Mouse (Mus musculus) ZHBTc4 (cell line): Measurements from ENCODE around the gene Olfr1034.
"Not testable (repeated sequence)": the region's sequence is repeated elsewhere in the genome, so short reads cannot be mapped to it uniquely, and the experiment has no call there.

Experiments used
- DNase-seq: peaks from one replicate; pipeline ENCODE4 v3.0.0-alpha.2; 2011; ENCODE audit warnings: low read depth, low spot score

Olfr1034 gene

GRCm38 (mm10) chr2:86045561-86045960 lies at the start of gene Olfr1034:
Olfr1034 (plus strand) TSS chr2:86045861.
- no peak for DNase-seq

GRCm38 (mm10) chr2:86005240-86005639 lies 40.4 kb upstream of the Olfr1034 start, which contains the start of gene Olfr1032:
Olfr1032 (plus strand) TSS chr2:86005540.
- no peak for DNase-seq

DNA sequence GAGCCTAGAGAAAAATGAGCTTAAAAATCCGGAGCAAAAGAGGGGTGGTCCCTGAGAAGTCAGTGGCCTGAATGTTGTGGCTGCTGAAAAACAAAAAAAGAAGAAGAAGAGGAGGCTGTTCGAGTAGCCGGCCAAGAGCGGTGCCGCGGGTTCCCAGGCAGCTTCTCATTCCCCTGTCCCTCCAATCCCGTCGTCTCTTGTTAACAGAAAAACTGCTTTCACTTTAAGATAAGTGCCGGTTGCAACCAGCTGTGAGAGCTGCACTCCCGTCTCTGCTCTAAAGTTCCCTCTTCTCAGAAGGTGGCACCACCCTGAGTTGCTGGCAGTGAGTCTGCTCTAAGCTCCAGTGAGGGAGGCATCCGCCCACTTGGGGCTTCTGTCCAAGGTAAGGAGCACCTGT lies 25.3 kb upstream of the Olfr1034 start, which contains the start of gene Olfr1033:
Gene Olfr1033, plus strand, starts transcription at position 228 of the 400 bp plus-strand sequence.
- peak; percentile 24 for DNase-seq

DNA sequence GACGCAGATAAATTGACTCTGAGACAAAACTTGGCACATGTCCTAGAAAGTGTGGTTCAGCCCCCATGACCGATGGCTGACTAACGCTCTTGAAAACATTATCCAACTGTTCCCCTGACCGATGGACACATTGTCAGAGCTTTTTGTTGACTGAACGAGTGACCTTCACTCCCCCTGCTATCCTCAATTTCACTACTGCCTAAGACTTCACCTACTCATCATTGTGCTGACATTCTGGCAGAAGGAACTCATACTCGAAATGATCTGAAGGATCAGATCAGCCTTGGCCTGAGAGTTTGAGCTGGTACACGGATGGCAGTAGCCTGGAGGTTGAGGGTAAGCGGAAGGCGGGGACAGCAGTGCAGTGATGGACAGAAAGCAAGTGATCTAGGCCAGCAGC lies 24.1 kb upstream of the Olfr1034 start:
- DNase-seq: not testable (repeated sequence)

GRCm38 (mm10) chr2:86050777-86051176 lies 5.1 kb downstream of the Olfr1034 start:
- peak; percentile 87 for DNase-seq

GRCm38 (mm10) chr2:86063766-86064165 lies 18.1 kb downstream of the Olfr1034 start:
- not testable (repeated sequence) for DNase-seq

GRCm38 (mm10) chr2:86070189-86070588 lies 24.5 kb downstream of the Olfr1034 start:
- DNase-seq: no peak

DNA sequence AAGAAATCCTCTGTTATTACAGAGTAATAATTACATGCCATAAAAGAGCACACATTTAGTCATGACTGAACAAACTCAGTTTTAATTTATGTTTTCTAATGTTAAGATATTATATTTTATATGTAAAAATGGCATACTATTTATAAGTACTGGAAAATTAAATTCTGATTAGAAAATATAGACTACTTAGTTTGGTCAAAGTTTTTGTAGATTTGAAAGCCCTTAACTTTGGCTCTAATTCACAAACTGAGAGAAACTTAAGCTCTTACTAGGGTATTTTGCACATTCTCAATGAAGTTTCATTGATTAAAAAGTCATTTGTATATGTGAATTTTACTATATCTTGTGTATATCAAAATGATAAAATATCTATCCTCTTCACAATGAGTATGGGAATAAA lies 28.0 kb downstream of the Olfr1034 start, which contains the start of gene Olfr1036:
Gene Olfr1036, plus strand, starts transcription at position 301 of the 400 bp plus-strand sequence.
- DNase-seq: not testable (repeated sequence)

- DNase-seq: not testable (repeated sequence)
Observed at GRCm38 (mm10) chr2:86080478-86080877, 34.8 kb downstream of the Olfr1034 start.

GRCm38 (mm10) chr2:86087285-86087684 lies 41.6 kb downstream of the Olfr1034 start, which contains the start of gene Olfr1037:
Olfr1037 (minus strand) TSS chr2:86087385.
- DNase-seq: no peak
